Mouse (Mus musculus): ENCODE results near the gene Chrm3. TPM values are rescaled to one million over a fixed set of nuclear protein-coding genes. Genes with fewer than 3 reads are reported as not detected.

The Chrm3 gene
- polyA plus RNA-seq, 1 experiment: 36.0 TPM

DNA sequence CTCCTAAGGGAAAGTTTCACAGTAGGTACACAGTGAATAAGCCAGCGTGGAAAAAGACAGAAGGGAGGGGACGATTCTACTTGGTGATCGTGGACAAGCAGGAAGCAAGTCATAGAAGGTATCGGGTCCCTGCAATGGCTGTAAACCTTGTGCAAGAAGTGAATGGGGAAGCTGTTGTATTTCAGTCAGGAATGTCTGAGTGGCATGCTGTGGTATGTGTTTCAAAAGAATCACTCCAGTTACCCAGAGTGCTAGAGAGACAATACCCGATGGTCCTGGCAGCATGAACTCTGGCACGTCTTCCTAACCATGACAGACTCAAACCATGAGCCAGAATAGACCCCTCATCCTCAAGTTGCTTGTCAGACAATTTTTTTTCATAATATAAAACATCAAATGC, 375.0 kb downstream of the Chrm3 start:
- H3K27ac ChIP-seq (ENCODE audit: insufficient read depth, low read length): no peak overlapping the region
- TF ChIP-seq CTCF (IDR thresholded peaks at IDR 0.05; ENCODE audit: extremely low read depth, insufficient read depth, low read length) (no peak), POLR2A (IDR thresholded peaks at IDR 0.05; ENCODE audit: extremely low read depth, insufficient read depth, low read length) (no peak)
- H3K4me3 ChIP-seq (ENCODE audit: insufficient read depth, low read length): no peak overlapping the region
- H3K4me1 ChIP-seq (ENCODE audit: control insufficient read depth, insufficient read depth, low read length): no peaks in the 10 kb centered on the region

DNA sequence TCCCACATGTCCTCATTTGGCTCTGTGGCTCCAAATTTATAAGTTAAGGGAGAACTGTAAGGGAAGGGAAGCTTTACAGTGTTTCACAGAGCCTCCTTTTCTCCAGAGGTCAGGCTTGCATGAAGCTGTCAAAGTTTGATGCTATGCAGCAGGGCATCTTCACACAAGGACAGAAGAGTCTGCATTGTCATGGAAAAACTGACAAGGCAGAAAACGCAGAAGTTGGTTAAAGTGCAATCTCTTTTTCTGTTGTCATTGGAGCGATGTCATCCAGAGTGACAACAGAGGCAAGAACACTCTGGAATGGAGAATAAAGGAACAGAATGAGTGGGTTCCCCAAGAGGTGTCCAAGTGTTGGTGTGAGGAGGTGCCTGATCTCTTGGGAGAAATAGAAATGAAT, 377.4 kb downstream of the Chrm3 start:
- Histone ChIP-seq H3K4me3 (ENCODE audit: insufficient read depth, low read length) (no peak overlapping the region), H3K27ac (ENCODE audit: insufficient read depth, low read length) (no peak overlapping the region), H3K4me1 (ENCODE audit: control insufficient read depth, insufficient read depth, low read length) (no peaks in the 10 kb centered on the region)
- TF ChIP-seq CTCF (IDR thresholded peaks at IDR 0.05; ENCODE audit: extremely low read depth, insufficient read depth, low read length): no peak
- no peak for TF ChIP-seq POLR2A (IDR thresholded peaks at IDR 0.05; ENCODE audit: extremely low read depth, insufficient read depth, low read length)

GRCm38 (mm10) chr13:9977699-9978098, 382.9 kb downstream of the Chrm3 start:
- TF ChIP-seq CTCF (IDR thresholded peaks at IDR 0.05; ENCODE audit: extremely low read depth, insufficient read depth, low read length): no peak
- TF ChIP-seq POLR2A (IDR thresholded peaks at IDR 0.05; ENCODE audit: extremely low read depth, insufficient read depth, low read length): no peak
- Histone ChIP-seq H3K27ac (ENCODE audit: insufficient read depth, low read length) (no peak overlapping the region), H3K4me1 (ENCODE audit: control insufficient read depth, insufficient read depth, low read length) (peaks cover 2% of the 10 kb centered on the region; the same call in 1 of the 2 replicates), H3K4me3 (ENCODE audit: insufficient read depth, low read length) (no peak overlapping the region)

GRCm38 (mm10) chr13:9973742-9974321, 386.8 kb downstream of the Chrm3 start:
- no peak overlapping the region for H3K4me3 ChIP-seq (ENCODE audit: insufficient read depth, low read length)

DNA sequence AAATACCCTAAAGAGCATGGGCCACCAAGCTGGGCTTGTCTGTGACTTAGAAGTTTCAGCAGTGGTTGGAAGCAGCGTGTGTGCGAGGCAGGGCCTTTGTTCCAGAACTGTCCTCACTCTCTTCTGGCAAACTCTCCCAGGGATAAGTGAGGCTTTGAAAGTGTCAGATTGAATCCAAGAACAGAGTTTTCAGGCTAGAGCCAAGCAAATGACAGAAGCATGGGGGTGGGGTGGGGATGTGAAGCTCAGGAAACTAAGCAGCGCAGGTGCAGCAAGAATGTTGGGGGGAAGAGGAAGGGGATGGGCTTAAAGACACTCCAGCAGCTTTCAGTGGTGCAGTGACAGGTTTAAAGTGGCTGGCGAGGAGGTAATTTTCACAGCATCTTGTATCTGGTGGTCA, 388.8 kb downstream of the Chrm3 start:
- no peak overlapping the region for H3K27ac ChIP-seq (ENCODE audit: insufficient read depth, low read length)
- no peak for TF ChIP-seq POLR2A (IDR thresholded peaks at IDR 0.05; ENCODE audit: extremely low read depth, insufficient read depth, low read length)
- H3K4me1 ChIP-seq (ENCODE audit: control insufficient read depth, insufficient read depth, low read length): no peaks in the 10 kb centered on the region
- H3K4me3 ChIP-seq (ENCODE audit: insufficient read depth, low read length): no peak overlapping the region

More at GRCm38 (mm10) chr13:9973742-9974321, 386.8 kb downstream of the Chrm3 start:
- TF ChIP-seq POLR2A (IDR thresholded peaks at IDR 0.05; ENCODE audit: extremely low read depth, insufficient read depth, low read length) (no peak), CTCF (IDR thresholded peaks at IDR 0.05; ENCODE audit: extremely low read depth, insufficient read depth, low read length) (no peak)
- Histone ChIP-seq H3K27ac (ENCODE audit: insufficient read depth, low read length) (no peak overlapping the region), H3K4me1 (ENCODE audit: control insufficient read depth, insufficient read depth, low read length) (peaks cover 2% of the 10 kb centered on the region; the same call in 1 of the 2 replicates)

- H3K4me3 ChIP-seq (ENCODE audit: insufficient read depth, low read length): no peak overlapping the region
- no peak overlapping the region for H3K27ac ChIP-seq (ENCODE audit: insufficient read depth, low read length)
- H3K4me1 ChIP-seq (ENCODE audit: control insufficient read depth, insufficient read depth, low read length): no peaks in the 10 kb centered on the region
- TF ChIP-seq POLR2A (IDR thresholded peaks at IDR 0.05; ENCODE audit: extremely low read depth, insufficient read depth, low read length): no peak
- TF ChIP-seq CTCF (IDR thresholded peaks at IDR 0.05; ENCODE audit: extremely low read depth, insufficient read depth, low read length): no peak
Observed at GRCm38 (mm10) chr13:9952619-9953018, 408.0 kb downstream of the Chrm3 start.

GRCm38 (mm10) chr13:9951376-9951775, 409.3 kb downstream of the Chrm3 start:
- no peak overlapping the region for H3K4me3 ChIP-seq (ENCODE audit: insufficient read depth, low read length)
- TF ChIP-seq CTCF (IDR thresholded peaks at IDR 0.05; ENCODE audit: extremely low read depth, insufficient read depth, low read length): no peak
- TF ChIP-seq POLR2A (IDR thresholded peaks at IDR 0.05; ENCODE audit: extremely low read depth, insufficient read depth, low read length): no peak
- no peaks in the 10 kb centered on the region for H3K4me1 ChIP-seq (ENCODE audit: control insufficient read depth, insufficient read depth, low read length)
- H3K27ac ChIP-seq (ENCODE audit: insufficient read depth, low read length): no peak overlapping the region

DNA sequence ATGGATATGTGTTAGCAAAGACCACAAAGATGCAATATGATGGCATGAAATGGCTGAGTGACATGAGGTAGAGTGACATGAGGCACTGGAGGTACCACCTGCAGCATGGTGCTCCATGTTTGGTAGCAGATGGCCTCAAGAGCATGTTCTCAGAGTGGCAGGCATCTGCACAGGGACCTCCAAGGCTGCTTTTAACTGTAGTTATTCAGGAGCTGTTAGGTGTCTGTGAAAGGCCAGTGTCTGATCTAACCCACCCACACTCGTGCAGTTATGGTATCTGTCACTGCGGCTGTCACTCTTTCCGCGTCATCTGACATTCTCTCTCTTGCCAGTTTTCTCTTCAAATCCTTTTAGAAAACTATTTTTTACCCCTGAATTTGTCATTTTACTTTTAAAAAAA, 411.6 kb downstream of the Chrm3 start:
- H3K4me3 ChIP-seq (ENCODE audit: insufficient read depth, low read length): no peak overlapping the region
- TF ChIP-seq CTCF (IDR thresholded peaks at IDR 0.05; ENCODE audit: extremely low read depth, insufficient read depth, low read length) (no peak), POLR2A (IDR thresholded peaks at IDR 0.05; ENCODE audit: extremely low read depth, insufficient read depth, low read length) (no peak)
- H3K4me1 ChIP-seq (ENCODE audit: control insufficient read depth, insufficient read depth, low read length): no peaks in the 10 kb centered on the region
- H3K27ac ChIP-seq (ENCODE audit: insufficient read depth, low read length): no peak overlapping the region

GRCm38 (mm10) chr13:9940186-9940585, 420.5 kb downstream of the Chrm3 start:
- Histone ChIP-seq H3K27ac (ENCODE audit: insufficient read depth, low read length) (no peak overlapping the region), H3K4me1 (ENCODE audit: control insufficient read depth, insufficient read depth, low read length) (peaks cover 2% of the 10 kb centered on the region), H3K4me3 (ENCODE audit: insufficient read depth, low read length) (no peak overlapping the region)
- TF ChIP-seq POLR2A (IDR thresholded peaks at IDR 0.05; ENCODE audit: extremely low read depth, insufficient read depth, low read length): no peak
- no peak for TF ChIP-seq CTCF (IDR thresholded peaks at IDR 0.05; ENCODE audit: extremely low read depth, insufficient read depth, low read length)

GRCm38 (mm10) chr13:9938798-9939485, 421.7 kb downstream of the Chrm3 start:
- Histone ChIP-seq H3K4me1 (ENCODE audit: control insufficient read depth, insufficient read depth, low read length) (peaks cover 2% of the 10 kb centered on the region), H3K4me3 (ENCODE audit: insufficient read depth, low read length) (no peak overlapping the region)
- no peak for TF ChIP-seq CTCF (IDR thresholded peaks at IDR 0.05; ENCODE audit: extremely low read depth, insufficient read depth, low read length)
- TF ChIP-seq POLR2A (IDR thresholded peaks at IDR 0.05; ENCODE audit: extremely low read depth, insufficient read depth, low read length): no peak

More at GRCm38 (mm10) chr13:9938798-9939485, 421.7 kb downstream of the Chrm3 start:
- H3K27ac ChIP-seq (ENCODE audit: insufficient read depth, low read length): no peak overlapping the region
